Mouse (Mus musculus): ENCODE data around the gene Smim1. TPM values are rescaled to one million over a fixed set of nuclear protein-coding genes. Genes with fewer than 3 reads are reported as not detected.

The Smim1 gene
- 1 to 10 TPM; 6.3 to 7.8 TPM for total RNA-seq (2021)
- long read RNA-seq, experiment 1, partial matches to known transcripts, result 0 of 3 reads
- long read RNA-seq, experiment 1, other reads (novel, unspliced or antisense), result 2 of 3 reads
- long read RNA-seq, experiment 2, partial matches to known transcripts, result 0 of 1 reads
- long read RNA-seq, experiment 2, other reads (novel, unspliced or antisense), result 0 of 1 reads

DNA sequence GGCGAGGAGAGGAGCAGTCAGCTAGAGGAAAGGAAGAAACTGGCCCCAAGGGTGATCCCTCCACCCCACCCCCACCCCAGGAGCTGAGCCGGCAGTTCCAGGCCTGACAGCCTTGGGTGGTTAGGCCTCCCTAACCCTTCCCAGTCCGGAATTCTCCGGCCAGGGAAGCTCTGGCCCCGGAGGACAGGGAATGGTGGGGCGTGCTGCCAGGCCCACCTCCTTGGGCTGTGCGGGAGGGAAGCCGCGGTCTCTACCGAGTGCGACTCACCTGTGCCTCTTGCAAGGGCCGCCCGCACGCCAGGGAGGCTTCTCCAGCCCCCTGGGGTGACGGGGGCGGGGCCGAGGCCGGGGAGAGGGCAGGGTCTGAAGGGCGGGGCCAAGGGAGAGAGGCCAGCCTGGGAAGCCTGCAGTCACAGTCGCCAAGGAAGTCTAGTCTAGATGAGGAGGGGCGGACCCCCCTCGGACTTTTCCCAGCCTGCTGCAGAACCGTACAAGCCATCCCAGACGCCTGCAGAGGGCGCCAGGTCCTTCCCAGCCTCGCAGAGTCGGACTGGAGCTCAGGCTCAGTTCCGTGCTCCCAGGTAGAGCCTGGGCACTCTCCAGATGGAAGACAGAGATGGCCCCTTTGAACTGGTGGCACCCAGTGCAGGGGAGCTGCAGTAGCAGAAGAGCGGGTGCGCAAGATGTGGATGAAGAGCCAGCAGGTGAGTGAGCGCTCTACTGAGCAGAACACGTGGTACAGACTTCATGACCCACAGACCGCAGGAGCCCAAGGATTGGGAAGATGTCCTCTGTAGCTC is at the start of gene Smim1:
TSS of gene Smim1 (minus strand) at position 590 of the 800 bp plus-strand sequence.
- DNase-seq (ENCODE audit: low spot score in 2 of 2), result peak; percentile 57 to 64
- peak within 1 kb of the TSS; percentile 89 for H3K27ac ChIP-seq
- TF ChIP-seq CTCF (conservative IDR thresholded peaks at IDR 0.05), result peak; percentile 80

GRCm38 (mm10) chr4:154071941-154072340 is 45.9 kb upstream of the Smim1 start:
- no peak overlapping the region for H3K27ac ChIP-seq
- no peak overlapping the region for H3K4me3 ChIP-seq
- DNase-seq (ENCODE audit: low spot score in 2 of 2), result no peak
- no peak for TF ChIP-seq CTCF (conservative IDR thresholded peaks at IDR 0.05)

More for the DNA sequence above, at the start of gene Smim1:
- peak within 1 kb of the TSS; percentile 47 for H3K4me3 ChIP-seq

- TF ChIP-seq CTCF (conservative IDR thresholded peaks at IDR 0.05), result no peak
- Histone ChIP-seq H3K4me3 (no peak overlapping the region; the same call in 1 of the 2 replicates), H3K27ac (no peak overlapping the region)
- DNase-seq (ENCODE audit: low spot score in 2 of 2), result no peak
These were observed 45.5 kb upstream of the Smim1 start for GRCm38 (mm10) chr4:154071521-154071920.

DNA sequence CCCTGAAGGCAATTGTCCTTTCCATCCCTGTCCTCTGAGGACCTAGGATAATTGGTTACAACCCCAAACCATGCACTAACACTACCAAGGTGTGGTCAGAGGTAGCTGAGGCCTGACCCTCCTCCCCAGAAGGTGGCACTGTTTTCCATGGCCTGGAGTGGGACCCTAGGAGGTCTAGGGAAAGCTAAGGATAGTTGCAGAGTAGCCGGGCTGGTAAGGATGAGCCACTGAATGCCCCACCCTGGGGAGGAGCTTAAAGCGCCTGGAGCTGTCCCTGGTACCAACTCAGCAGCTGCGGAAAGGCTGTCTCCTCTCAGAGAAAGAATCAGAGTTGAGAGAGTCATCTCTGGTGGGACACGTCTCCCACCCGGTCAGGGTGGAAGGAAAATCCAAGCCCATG is 44.9 kb upstream of the Smim1 start:
- no peak overlapping the region for H3K27ac ChIP-seq
- DNase-seq (ENCODE audit: low spot score in 2 of 2), result no peak
- no peak overlapping the region for H3K4me3 ChIP-seq
- TF ChIP-seq CTCF (conservative IDR thresholded peaks at IDR 0.05), result peak; percentile 54

DNA sequence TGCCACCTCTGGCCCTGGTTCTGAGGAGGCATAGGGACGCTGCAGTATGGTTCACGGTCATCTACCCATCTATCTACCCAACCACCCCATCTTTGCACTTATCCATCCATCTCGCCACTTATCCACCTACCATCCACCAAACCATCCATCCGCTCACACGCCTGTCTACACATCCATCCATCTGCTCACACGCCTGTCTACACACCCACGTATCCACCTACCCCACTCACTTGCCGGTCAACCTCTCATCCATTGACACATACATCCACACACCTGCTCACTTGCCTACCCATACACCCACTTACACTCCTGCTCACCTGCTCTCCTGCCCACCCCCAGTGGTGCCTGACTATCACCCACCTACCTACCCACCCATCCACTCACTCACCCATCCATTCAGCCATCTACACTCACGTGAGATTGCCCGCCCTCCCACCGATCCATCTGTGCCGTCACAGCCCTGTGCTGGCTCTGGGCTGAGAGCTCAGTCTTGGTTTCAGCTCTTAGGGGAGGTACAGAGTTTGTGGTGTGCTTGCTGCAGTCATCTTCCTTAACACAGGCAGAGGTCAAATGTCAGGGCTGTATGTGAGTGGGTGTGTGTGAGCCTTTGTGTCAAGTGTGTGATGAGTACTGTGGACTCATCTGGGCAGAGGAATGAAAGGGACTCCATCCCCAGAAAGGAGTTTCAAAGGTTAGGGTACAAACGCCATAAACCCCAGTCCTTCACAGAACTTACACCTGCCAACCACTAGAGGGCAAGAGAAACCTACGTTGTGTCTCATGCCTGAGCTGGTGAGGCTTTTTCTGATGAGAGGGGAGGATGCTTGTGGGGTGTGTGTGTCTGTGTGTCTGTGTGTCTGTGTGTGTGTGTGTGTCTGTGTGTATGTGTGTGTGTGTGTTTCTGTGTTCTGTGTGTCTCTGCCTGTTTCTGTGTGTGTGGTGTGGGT is 39.1 kb upstream of the Smim1 start:
- Histone ChIP-seq H3K4me3 (no peak overlapping the region), H3K27ac (peak overlapping the region; percentile 28; the same call in 1 of the 2 replicates)
- DNase-seq (ENCODE audit: low spot score in 2 of 2), result peak; percentile 44 to 55
- TF ChIP-seq CTCF (conservative IDR thresholded peaks at IDR 0.05), result peak; percentile 78

- no peak overlapping the region for H3K4me3 ChIP-seq
- H3K27ac ChIP-seq, result no peak overlapping the region
- no peak for TF ChIP-seq CTCF (conservative IDR thresholded peaks at IDR 0.05)
- no peak for DNase-seq (ENCODE audit: low spot score in 2 of 2)
These were observed 31.7 kb upstream of the Smim1 start for GRCm38 (mm10) chr4:154057696-154058095.

DNA sequence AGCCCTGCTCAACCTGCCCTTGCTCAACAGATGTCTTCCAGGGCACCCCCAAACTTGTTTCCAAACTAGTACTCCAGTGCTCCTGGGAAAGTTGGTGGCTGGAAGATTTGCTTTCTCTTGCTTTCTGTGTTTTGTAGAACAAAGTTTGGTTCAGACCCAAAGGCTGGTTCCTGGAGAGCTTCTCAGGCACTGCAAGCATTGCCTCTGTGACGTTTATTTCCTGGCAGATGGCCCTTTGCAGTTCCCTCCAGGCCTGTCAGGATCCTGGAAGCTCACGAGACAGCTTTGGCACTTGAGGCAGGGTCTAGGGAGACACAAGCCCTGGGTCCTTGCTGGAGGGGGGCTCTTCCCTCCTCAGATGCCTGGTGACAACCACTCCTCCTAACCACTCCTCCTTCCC is 30.6 kb upstream of the Smim1 start:
- H3K4me3 ChIP-seq, result no peak overlapping the region
- no peak for TF ChIP-seq CTCF (conservative IDR thresholded peaks at IDR 0.05)
- H3K27ac ChIP-seq, result no peak overlapping the region
- no peak for DNase-seq (ENCODE audit: low spot score in 2 of 2)

- Histone ChIP-seq H3K4me3 (no peak overlapping the region), H3K27ac (no peak overlapping the region)
- no peak for DNase-seq (ENCODE audit: low spot score in 2 of 2)
- no peak for TF ChIP-seq CTCF (conservative IDR thresholded peaks at IDR 0.05)
These were observed 30.0 kb upstream of the Smim1 start for GRCm38 (mm10) chr4:154056046-154056445.

GRCm38 (mm10) chr4:154055482-154055881 is 29.5 kb upstream of the Smim1 start:
- no peak for DNase-seq (ENCODE audit: low spot score in 2 of 2)
- no peak overlapping the region for H3K4me3 ChIP-seq
- no peak for TF ChIP-seq CTCF (conservative IDR thresholded peaks at IDR 0.05)
- H3K27ac ChIP-seq, result no peak overlapping the region

GRCm38 (mm10) chr4:154053065-154053464 is 27.0 kb upstream of the Smim1 start:
- Histone ChIP-seq H3K27ac (no peak overlapping the region), H3K4me3 (no peak overlapping the region)
- TF ChIP-seq CTCF (conservative IDR thresholded peaks at IDR 0.05), result peak; percentile 53
- no peak for DNase-seq (ENCODE audit: low spot score in 2 of 2)

- Histone ChIP-seq H3K4me3 (no peak overlapping the region), H3K27ac (no peak overlapping the region)
- DNase-seq (ENCODE audit: low spot score in 2 of 2), result no peak
- no peak for TF ChIP-seq CTCF (conservative IDR thresholded peaks at IDR 0.05)
These were observed 25.4 kb upstream of the Smim1 start for GRCm38 (mm10) chr4:154051401-154051800.

- peak; percentile 58 for TF ChIP-seq CTCF (conservative IDR thresholded peaks at IDR 0.05)
- Histone ChIP-seq H3K4me3 (no peak overlapping the region), H3K27ac (no peak overlapping the region)
- DNase-seq (ENCODE audit: low spot score in 2 of 2), result no peak
These were observed 19.8 kb upstream of the Smim1 start for GRCm38 (mm10) chr4:154045837-154046236.

GRCm38 (mm10) chr4:154042577-154042976 is 16.5 kb upstream of the Smim1 start, which contains the start of gene Ccdc27:
Gene Ccdc27 (minus strand): TSS chr4:154042677.
- TF ChIP-seq CTCF (conservative IDR thresholded peaks at IDR 0.05), result no peak
- DNase-seq (ENCODE audit: low spot score in 2 of 2), result no peak
- Histone ChIP-seq H3K4me3 (no peak within 1 kb of the TSS), H3K27ac (no peak within 1 kb of the TSS)

Data from layer of hippocampus, adult 2 months (tissue).